Mouse (Mus musculus): Measurements from ENCODE around the gene AC109138.7. TPM values are rescaled to one million over a fixed set of nuclear protein-coding genes. Genes with fewer than 3 reads are reported as not detected.

AC109138.7 gene
- polyA plus RNA-seq, 1 experiment from 2014 or later, result not detected

GRCm38 (mm10) chr19:4268566-4269361, 54.6 kb downstream of the AC109138.7 start, which contains the start of gene Ssh3:
Ssh3 (minus strand) TSS chr19:4269180.
- no peaks in the 10 kb centered on the region for H3K9me3 ChIP-seq
- peak; percentile 43; the same call in 1 of the 2 replicates for ATAC-seq
- no peak within 1 kb of the TSS for H3K27ac ChIP-seq
- peak within 1 kb of the TSS; percentile 53 for H3K4me2 ChIP-seq (replicated peaks)
- peaks cover 7% of the 10 kb centered on the region for H3K4me1 ChIP-seq (replicated peaks)
- WGBS, result 7% methylated on average over 46 of the region's 46 CpGs
- H3K27me3 ChIP-seq, result peaks cover 33% of the 10 kb centered on the region
- H3K36me3 ChIP-seq, result peaks cover 31% of the 10 kb centered on the region
- 0 out of 2 replicates have a peak within 1 kb of the TSS, but pooled peaks have one; percentile 39 for H3K9ac ChIP-seq (replicated peaks)
- H3K4me3 ChIP-seq (replicated peaks), result peak within 1 kb of the TSS; percentile 26

DNA sequence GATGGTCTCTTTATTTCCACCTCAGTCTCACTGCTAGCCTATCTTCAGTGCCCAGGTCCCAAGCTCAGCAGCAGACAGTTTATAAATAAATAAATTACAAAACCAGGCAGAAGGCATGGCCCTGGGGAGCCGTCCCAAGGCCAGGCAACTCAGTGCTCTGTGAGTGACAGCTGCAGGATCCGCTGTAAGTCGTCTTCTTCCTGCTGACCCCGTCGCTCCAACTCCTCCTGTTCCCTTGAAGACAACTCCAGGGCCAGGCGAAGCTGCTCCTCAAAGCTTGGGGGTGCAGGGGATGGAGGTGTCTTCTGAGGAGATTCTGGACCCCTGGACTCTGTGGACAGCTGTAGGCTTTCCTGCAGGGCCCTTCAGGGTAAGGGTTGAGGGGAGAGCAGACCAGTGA, 56.0 kb downstream of the AC109138.7 start:
- peaks cover 7% of the 10 kb centered on the region for H3K4me1 ChIP-seq (replicated peaks)
- H3K36me3 ChIP-seq, result peaks cover 31% of the 10 kb centered on the region
- no peak overlapping the region for H3K4me2 ChIP-seq (replicated peaks)
- H3K27ac ChIP-seq, result no peak overlapping the region
- ATAC-seq, result no peak
- H3K9ac ChIP-seq (replicated peaks), result no peak overlapping the region
- 78% methylated on average over 6 of the region's 6 CpGs for WGBS
- no peaks in the 10 kb centered on the region for H3K9me3 ChIP-seq
- no peak overlapping the region for H3K4me3 ChIP-seq (replicated peaks)
- peaks cover 33% of the 10 kb centered on the region for H3K27me3 ChIP-seq

GRCm38 (mm10) chr19:4270972-4271371, 56.8 kb downstream of the AC109138.7 start:
- 0 out of 2 replicates have a peak, but pooled peaks cover 3% of the 10 kb centered on the region for H3K9me3 ChIP-seq
- no peak overlapping the region for H3K4me3 ChIP-seq (replicated peaks)
- H3K36me3 ChIP-seq, result peaks cover 31% of the 10 kb centered on the region
- H3K27me3 ChIP-seq, result peaks cover 33% of the 10 kb centered on the region
- H3K9ac ChIP-seq (replicated peaks), result no peak overlapping the region
- ATAC-seq, result no peak
- H3K4me2 ChIP-seq (replicated peaks), result no peak overlapping the region
- H3K27ac ChIP-seq, result no peak overlapping the region
- WGBS, result 97% methylated on average over 11 of the region's 11 CpGs
- peaks cover 7% of the 10 kb centered on the region for H3K4me1 ChIP-seq (replicated peaks)

GRCm38 (mm10) chr19:4279487-4279886, 65.3 kb downstream of the AC109138.7 start:
- ATAC-seq, result no peak
- H3K27ac ChIP-seq, result no peak overlapping the region
- H3K4me2 ChIP-seq (replicated peaks), result no peak overlapping the region
- H3K27me3 ChIP-seq, result 0 out of 2 replicates have a peak, but pooled peaks cover 5% of the 10 kb centered on the region
- H3K9ac ChIP-seq (replicated peaks), result no peak overlapping the region
- no peak overlapping the region for H3K4me3 ChIP-seq (replicated peaks)
- 0 out of 2 replicates have a peak, but pooled peaks cover 3% of the 10 kb centered on the region for H3K9me3 ChIP-seq
- H3K36me3 ChIP-seq, result peaks cover 17% of the 10 kb centered on the region
- peaks cover 23% of the 10 kb centered on the region for H3K4me1 ChIP-seq (replicated peaks)
- 97% methylated on average over 1 of the region's 1 CpGs for WGBS

DNA sequence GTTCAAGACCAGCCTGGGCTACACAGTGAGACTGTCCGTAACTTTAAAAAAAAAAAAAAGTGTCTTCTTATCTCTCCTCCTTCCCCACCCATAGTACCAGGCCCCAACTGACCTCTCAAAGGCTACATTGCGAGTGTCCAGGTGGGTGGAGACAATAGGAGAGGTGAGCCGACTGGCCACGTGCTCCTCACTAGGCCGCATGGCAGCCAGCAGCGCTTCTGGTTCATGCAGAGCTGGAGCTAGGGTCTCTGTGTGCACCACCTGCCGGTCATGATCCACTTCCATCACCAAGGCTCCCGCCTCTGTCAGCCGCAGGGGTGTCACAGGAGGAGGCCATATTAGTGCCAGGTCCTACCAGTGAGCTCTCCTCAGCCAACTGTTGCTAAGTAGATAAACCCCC, 66.3 kb downstream of the AC109138.7 start:
- no peak for ATAC-seq

More for the DNA sequence above, 66.3 kb downstream of the AC109138.7 start:
- H3K9ac ChIP-seq (replicated peaks), result no peak overlapping the region; the same call in 1 of the 2 replicates
- H3K4me3 ChIP-seq (replicated peaks), result no peak overlapping the region
- H3K27ac ChIP-seq, result no peak overlapping the region
- H3K36me3 ChIP-seq, result peaks cover 22% of the 10 kb centered on the region
- 0 out of 2 replicates have a peak, but pooled peaks cover 5% of the 10 kb centered on the region for H3K27me3 ChIP-seq
- H3K4me2 ChIP-seq (replicated peaks), result no peak overlapping the region
- WGBS, result 93% methylated on average over 9 of the region's 9 CpGs
- H3K9me3 ChIP-seq, result 0 out of 2 replicates have a peak, but pooled peaks cover 3% of the 10 kb centered on the region
- peaks cover 23% of the 10 kb centered on the region for H3K4me1 ChIP-seq (replicated peaks)

Small RNA genes within 50 kb of the gene (microRNA-seq; reads per million reads assigned to microRNA genes)
- not detected for gene Gm26115
- gene Mir6985, result not detected

Other genes with a start within 250 kb of the AC109138.7 start
- gene Aldh3b2, start 242.0 kb upstream of the AC109138.7 start, polyA plus RNA-seq (2015; fragmentation: Nextera tagmentation; extraction: Ambion mirVana), result 0.09 and 0.18 TPM in 2 replicates
- gene Acy3, start 227.8 kb upstream of the AC109138.7 start, polyA plus RNA-seq (2015; fragmentation: Nextera tagmentation; extraction: Ambion mirVana), result 1.2 and 1.5 TPM in 2 replicates
- gene Tbx10, start 221.6 kb upstream of the AC109138.7 start, polyA plus RNA-seq (2015; fragmentation: Nextera tagmentation; extraction: Ambion mirVana), result not detected in 2 replicates
- 25.2 and 26.4 TPM in 2 replicates for gene Nudt8, start 213.8 kb upstream of the AC109138.7 start, polyA plus RNA-seq (2015; fragmentation: Nextera tagmentation; extraction: Ambion mirVana)
- gene Gm49405, start 213.7 kb upstream of the AC109138.7 start, polyA plus RNA-seq (2015; fragmentation: Nextera tagmentation; extraction: Ambion mirVana), result 4.9 and 5.5 TPM in 2 replicates
- 5.1 and 7.8 TPM in 2 replicates for gene Doc2g, start 211.0 kb upstream of the AC109138.7 start, polyA plus RNA-seq (2015; fragmentation: Nextera tagmentation; extraction: Ambion mirVana)
- gene Ndufv1, start 201.6 kb upstream of the AC109138.7 start, polyA plus RNA-seq (2015; fragmentation: Nextera tagmentation; extraction: Ambion mirVana), result 203 and 210 TPM in 2 replicates
- gene Gstp1, start 176.4 kb upstream of the AC109138.7 start, polyA plus RNA-seq (2015; fragmentation: Nextera tagmentation; extraction: Ambion mirVana), result 372 and 375 TPM in 2 replicates
- 1.3 and 3.9 TPM in 2 replicates for gene Gstp2, start 168.3 kb upstream of the AC109138.7 start, polyA plus RNA-seq (2015; fragmentation: Nextera tagmentation; extraction: Ambion mirVana)
- gene Gstp3, start 154.8 kb upstream of the AC109138.7 start, polyA plus RNA-seq (2015; fragmentation: Nextera tagmentation; extraction: Ambion mirVana), result not detected in 2 replicates
- gene Cabp2, start 132.8 kb upstream of the AC109138.7 start, polyA plus RNA-seq (2015; fragmentation: Nextera tagmentation; extraction: Ambion mirVana), result not detected in 2 replicates
- 78.7 and 82.1 TPM in 2 replicates for gene Cdk2ap2, start 117.2 kb upstream of the AC109138.7 start, polyA plus RNA-seq (2015; fragmentation: Nextera tagmentation; extraction: Ambion mirVana)
- 45.0 and 45.9 TPM in 2 replicates for gene Pitpnm1, start 114.4 kb upstream of the AC109138.7 start, polyA plus RNA-seq (2015; fragmentation: Nextera tagmentation; extraction: Ambion mirVana)
- gene Aip, start 88.5 kb upstream of the AC109138.7 start, polyA plus RNA-seq (2015; fragmentation: Nextera tagmentation; extraction: Ambion mirVana), result 79.8 and 80.9 TPM in 2 replicates
- 0.05 and 0.08 TPM in 2 replicates for gene Gpr152, start 74.6 kb upstream of the AC109138.7 start, polyA plus RNA-seq (2015; fragmentation: Nextera tagmentation; extraction: Ambion mirVana)
- gene Cabp4, start 70.3 kb upstream of the AC109138.7 start, polyA plus RNA-seq (2015; fragmentation: Nextera tagmentation; extraction: Ambion mirVana), result 0.19 and 0.34 TPM in 2 replicates
- gene Coro1b, start 65.7 kb upstream of the AC109138.7 start, polyA plus RNA-seq (2015; fragmentation: Nextera tagmentation; extraction: Ambion mirVana), result 121 and 127 TPM in 2 replicates
- gene Ptprcap, start 60.8 kb upstream of the AC109138.7 start, polyA plus RNA-seq (2015; fragmentation: Nextera tagmentation; extraction: Ambion mirVana), result 0.24 and 0.50 TPM in 2 replicates
- 60.5 and 62.9 TPM in 2 replicates for gene Rps6kb2, start 51.0 kb upstream of the AC109138.7 start, polyA plus RNA-seq (2015; fragmentation: Nextera tagmentation; extraction: Ambion mirVana)
- gene Carns1, start 38.9 kb upstream of the AC109138.7 start, polyA plus RNA-seq (2015; fragmentation: Nextera tagmentation; extraction: Ambion mirVana), result 4.2 and 4.8 TPM in 2 replicates
- gene Tbc1d10c, start 23.1 kb upstream of the AC109138.7 start, polyA plus RNA-seq (2015; fragmentation: Nextera tagmentation; extraction: Ambion mirVana), result 0.78 and 0.93 TPM in 2 replicates
- 636 and 651 TPM in 2 replicates for gene Ppp1ca, start 22.3 kb upstream of the AC109138.7 start, polyA plus RNA-seq (2015; fragmentation: Nextera tagmentation; extraction: Ambion mirVana)
- gene Rad9a, start 12.7 kb upstream of the AC109138.7 start, polyA plus RNA-seq (2015; fragmentation: Nextera tagmentation; extraction: Ambion mirVana), result 24.9 and 26.3 TPM in 2 replicates
- 0.64 and 0.70 TPM in 2 replicates for gene Clcf1, start 119 bp upstream of the AC109138.7 start, polyA plus RNA-seq (2015; fragmentation: Nextera tagmentation; extraction: Ambion mirVana)
- 14.5 and 15.3 TPM in 2 replicates for gene Pold4, start 17.5 kb downstream of the AC109138.7 start, polyA plus RNA-seq (2015; fragmentation: Nextera tagmentation; extraction: Ambion mirVana)
- 6.0 and 8.7 TPM in 2 replicates for gene Ssh3, start 54.8 kb downstream of the AC109138.7 start, polyA plus RNA-seq (2015; fragmentation: Nextera tagmentation; extraction: Ambion mirVana)
- gene Ankrd13d, start 68.8 kb downstream of the AC109138.7 start, polyA plus RNA-seq (2015; fragmentation: Nextera tagmentation; extraction: Ambion mirVana), result 23.4 and 27.8 TPM in 2 replicates
- 18.0 and 20.9 TPM in 2 replicates for gene Grk2, start 91.9 kb downstream of the AC109138.7 start, polyA plus RNA-seq (2015; fragmentation: Nextera tagmentation; extraction: Ambion mirVana)
- 37.5 and 43.0 TPM in 2 replicates for gene Kdm2a, start 183.9 kb downstream of the AC109138.7 start, polyA plus RNA-seq (2015; fragmentation: Nextera tagmentation; extraction: Ambion mirVana)
- gene Rhod, start 225.1 kb downstream of the AC109138.7 start, polyA plus RNA-seq (2015; fragmentation: Nextera tagmentation; extraction: Ambion mirVana), result 4.2 and 10.3 TPM in 2 replicates